Mouse (Mus musculus) monocyte, adult 5-6 weeks (primary cell): ENCODE data around the gene Gpx7. TPM values are rescaled to one million over a fixed set of nuclear protein-coding genes. Genes with fewer than 3 reads are reported as not detected.
"Not testable (repeated sequence)": the region's sequence is repeated elsewhere in the genome, so short reads cannot be mapped to it uniquely, and the experiment has no call there.

Source experiments
- ATAC-seq: fragments of 153-309, 156-312 bp; replicated peaks from 2 replicates; pipeline ENCODE4 v1.8.0; 2017; ENCODE audit warnings: mild to moderate bottlenecking; ENCODE audit not compliant: low TSS enrichment, insufficient number of reproducible peaks, severe bottlenecking, poor library complexity, low FRiP score
- total RNA-seq: library from RNA; stranded (forward); fragments of 200-1000, 200-491, 200-594 nt; gene quantifications from 3 replicates; pipeline ENCODE4 v1.2.3, GENCODE M21; 2017

Gene Gpx7
- total RNA-seq, 1 experiment from 2014 or later: not detected

DNA sequence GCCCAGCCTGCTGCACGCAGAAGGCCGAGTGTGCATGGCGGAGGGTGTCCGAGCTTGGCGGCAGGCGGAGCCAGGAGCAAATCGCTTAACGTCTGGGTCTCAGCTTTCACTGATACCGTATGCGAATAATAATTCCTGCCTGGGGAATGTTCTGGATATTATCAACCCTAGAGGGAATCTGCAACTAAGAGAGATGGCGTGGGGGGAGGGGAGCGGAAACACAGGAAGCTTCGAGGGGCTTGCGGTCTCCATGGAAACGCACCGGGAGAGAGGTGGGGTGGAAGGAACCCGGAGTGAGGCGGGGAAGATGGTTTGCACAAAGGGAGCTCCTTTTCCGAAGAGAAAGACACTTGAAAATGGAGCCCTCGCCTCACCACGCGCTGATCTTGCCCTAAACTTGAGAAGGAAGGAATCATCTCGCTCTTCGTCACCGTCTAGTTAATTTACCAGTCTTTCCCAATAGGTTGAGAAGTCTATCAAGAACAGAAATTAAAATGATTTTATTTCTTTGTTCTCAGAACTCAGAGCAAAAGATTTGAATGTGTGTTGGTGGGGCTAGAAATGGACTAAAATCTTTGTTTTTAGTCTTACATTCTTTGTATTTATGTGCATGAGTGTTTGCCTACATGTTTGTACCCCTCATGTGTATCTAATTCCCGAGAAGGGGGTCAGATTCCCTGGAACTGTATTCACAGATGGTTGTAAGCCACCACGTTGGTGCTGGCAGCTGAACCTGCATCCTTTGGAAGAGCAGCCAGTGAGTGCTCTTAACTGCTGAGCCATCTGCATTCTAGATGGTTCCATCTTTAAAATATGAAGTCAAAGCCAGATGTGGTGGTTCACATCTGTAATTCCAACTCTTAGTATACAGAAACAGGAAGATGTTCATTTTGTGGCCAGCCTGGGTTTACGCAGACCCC is 46.4 kb downstream of the Gpx7 start:
- ATAC-seq: no peak

- no peak for ATAC-seq
Observed at GRCm38 (mm10) chr4:108358498-108358897, 48.3 kb downstream of the Gpx7 start.

- ATAC-seq: no peak
Observed at GRCm38 (mm10) chr4:108357458-108357857, 49.3 kb downstream of the Gpx7 start.

DNA sequence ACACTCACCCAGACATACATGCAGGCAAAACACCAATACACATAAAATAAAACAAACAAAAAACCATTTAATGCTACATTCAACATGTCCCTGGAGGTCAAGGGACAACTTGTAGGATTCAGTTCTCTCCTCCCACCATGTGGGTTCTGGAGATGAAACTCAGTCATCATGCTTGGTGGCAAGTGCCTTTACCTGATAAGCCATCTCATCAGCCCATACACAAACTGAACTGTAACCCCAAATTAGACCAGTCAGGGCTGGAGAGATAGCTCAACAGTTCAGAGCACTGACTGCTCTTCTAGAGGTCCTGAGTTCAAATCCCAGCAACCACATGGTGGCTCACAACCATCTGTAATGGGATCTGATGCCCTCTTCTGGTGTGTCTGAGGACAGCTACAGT is 53.2 kb downstream of the Gpx7 start:
- ATAC-seq: not testable (repeated sequence)

- no peak for ATAC-seq
Observed at GRCm38 (mm10) chr4:108350819-108351218, 55.9 kb downstream of the Gpx7 start.

Other genes with a start within 250 kb of the Gpx7 start
- 0.49 TPM in 1 of 3 replicates, not detected in the others for gene Echdc2, start 241.5 kb downstream of the Gpx7 start, total RNA-seq
- not detected in 3 replicates for gene Zyg11a, start 188.9 kb downstream of the Gpx7 start, total RNA-seq
- gene Zyg11b, start 105.9 kb downstream of the Gpx7 start, total RNA-seq: 21.1 to 28.9 TPM (median 23.0 TPM) in 3 replicates
- gene Coa7, start 78.8 kb downstream of the Gpx7 start, total RNA-seq: 5.1 to 9.4 TPM (median 8.6 TPM) in 3 replicates
- gene Shisal2a, start 23.6 kb downstream of the Gpx7 start, total RNA-seq: not detected in 3 replicates
- 80.5 to 202 TPM (median 98.0 TPM) in 3 replicates for gene Tut4, start 52.5 kb upstream of the Gpx7 start, total RNA-seq
- 61.5 to 81.5 TPM (median 63.9 TPM) in 3 replicates for gene Prpf38a, start 172.4 kb upstream of the Gpx7 start, total RNA-seq
- 0.49 TPM in 1 of 3 replicates, not detected in the others for gene Orc1, start 172.5 kb upstream of the Gpx7 start, total RNA-seq
- 43.3 to 74.2 TPM (median 57.5 TPM) in 3 replicates for gene Cc2d1b, start 213.0 kb upstream of the Gpx7 start, total RNA-seq